Mouse (Mus musculus): ENCODE measurements at regions not wholly inside any gene's neighbourhood (a gene's known extent, or its start where the extent isn't known, plus 50 kb on each side); places are given as distances from the start of the nearest gene placed in this dataset.

DNA sequence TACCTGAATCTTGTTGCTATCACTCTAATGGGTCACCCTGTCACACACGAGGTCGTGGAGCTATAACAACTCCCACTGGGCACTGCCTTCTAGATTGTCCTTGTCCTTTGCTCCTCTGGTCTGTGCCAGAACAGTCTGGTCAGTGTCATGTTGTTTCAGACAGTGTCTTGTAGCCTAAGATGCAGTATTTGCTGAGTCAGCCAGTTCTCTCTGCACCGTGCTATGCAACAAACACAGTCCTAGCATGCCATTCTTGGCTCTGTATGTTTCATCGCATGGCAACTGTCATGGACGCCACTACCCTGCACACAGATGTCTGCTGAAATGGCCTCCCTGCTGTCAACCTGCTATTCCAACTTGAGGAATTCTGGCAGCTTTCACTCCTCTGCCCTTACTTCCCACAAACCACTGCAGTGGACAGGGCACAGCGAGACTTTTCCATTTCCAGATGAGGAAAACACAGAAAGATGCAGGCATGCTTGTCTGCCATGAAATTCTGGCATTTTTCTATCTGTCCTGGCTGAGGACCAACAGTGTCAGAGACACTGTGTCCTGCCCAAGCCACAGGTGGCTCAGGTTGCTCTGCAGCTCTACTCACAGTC lies 117.3 kb upstream of the Slc22a23 start:
- no peak for DNase-seq

DNA sequence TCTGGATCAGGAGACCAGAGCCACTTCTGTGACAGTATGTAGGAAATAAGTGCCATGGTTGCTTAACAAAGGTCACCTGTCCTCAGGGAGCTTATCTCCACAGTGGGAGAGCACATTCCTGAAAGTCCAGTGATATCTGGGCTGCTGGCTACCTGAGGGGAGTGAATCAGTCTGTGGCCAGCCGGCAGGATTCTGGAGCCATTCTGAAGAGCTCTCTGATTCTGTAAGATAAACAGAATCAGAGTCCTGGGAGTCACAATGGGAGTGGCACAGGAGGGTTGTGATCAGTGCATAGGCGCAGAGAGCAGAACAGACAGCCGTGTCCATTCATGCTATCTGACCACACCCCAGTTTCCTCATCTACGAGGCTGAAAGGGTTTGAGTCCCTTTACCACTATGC lies 116.0 kb upstream of the Slc22a23 start:
- no peak for DNase-seq

DNA sequence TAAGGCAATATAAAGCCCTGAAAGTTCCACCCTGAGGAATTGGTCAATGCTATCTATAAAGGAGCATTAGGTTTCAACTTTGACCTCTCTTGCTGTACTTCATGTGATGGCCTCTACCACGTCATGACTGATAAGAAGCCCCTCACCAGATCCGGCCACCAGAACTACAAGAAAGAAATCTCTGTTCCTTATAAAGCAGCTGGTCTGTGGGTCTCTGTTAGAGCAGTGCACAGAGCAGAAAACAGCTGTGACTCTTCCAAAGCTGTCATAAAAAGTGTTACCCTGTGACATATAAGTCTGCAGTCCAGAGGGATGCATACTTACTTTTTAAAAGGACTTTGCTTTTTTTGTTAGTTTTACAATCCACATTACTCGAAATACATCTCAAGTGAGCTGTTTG lies 111.1 kb upstream of the Slc22a23 start:
- DNase-seq, result no peak

DNA sequence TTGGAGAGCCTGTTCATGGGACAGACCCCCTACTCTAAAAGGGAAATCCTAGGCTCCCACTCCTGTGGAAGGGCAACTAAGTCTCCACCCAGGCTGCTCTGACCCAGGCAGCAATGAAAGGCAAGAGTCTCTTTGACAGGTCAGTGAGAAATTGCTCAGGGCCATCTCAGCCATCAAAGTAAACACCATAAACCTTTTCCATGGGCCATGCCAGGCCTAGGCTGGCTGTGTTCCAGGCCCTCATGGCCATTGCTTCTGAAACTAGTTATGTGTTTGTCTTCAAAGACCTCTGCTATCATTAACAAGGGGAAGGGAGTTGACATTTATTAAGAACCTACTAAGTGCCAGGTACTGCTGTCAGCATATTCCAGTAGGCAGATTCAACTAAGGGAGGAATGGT lies 101.8 kb upstream of the Slc22a23 start:
- no peak for DNase-seq

DNA sequence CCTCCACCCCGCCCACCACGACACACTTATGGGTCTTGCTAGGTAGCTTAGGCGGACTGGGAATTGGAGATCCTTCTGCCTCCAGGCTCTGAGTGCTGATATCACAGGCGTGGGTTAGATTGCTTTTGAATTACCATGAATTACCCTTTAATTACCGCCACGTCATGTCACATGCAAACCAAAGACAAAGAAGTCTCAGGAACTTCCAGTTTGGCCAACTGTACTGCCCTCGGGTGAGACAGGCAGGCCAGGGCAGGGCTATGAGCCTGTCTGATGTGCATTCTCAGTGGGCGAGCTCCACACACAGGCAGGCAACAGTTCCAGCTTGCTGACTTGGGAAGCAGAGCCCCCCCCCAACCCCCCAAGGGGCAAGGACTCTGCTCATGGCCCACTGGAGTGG lies 101.3 kb upstream of the Slc22a23 start:
- no peak for DNase-seq

DNA sequence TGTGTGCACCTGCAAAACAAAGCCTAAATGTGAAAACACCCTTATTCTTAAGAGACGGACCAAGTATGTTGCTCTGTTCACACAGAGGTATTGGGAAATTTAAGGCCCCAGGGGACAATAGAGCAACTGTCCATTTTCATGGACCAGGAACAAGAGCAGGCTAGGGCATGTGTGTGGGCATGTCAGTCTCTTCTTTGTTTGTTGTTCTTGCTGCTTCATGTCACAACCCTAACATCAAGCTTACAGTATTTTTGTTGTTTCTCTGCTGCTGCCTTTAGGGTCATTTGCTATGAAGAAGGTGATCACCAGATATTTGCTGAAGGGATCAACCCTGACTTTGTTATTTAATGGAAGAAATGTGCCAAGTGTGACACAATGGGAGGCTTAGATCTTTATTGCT lies 96.4 kb upstream of the Slc22a23 start:
- no peak for DNase-seq

DNA sequence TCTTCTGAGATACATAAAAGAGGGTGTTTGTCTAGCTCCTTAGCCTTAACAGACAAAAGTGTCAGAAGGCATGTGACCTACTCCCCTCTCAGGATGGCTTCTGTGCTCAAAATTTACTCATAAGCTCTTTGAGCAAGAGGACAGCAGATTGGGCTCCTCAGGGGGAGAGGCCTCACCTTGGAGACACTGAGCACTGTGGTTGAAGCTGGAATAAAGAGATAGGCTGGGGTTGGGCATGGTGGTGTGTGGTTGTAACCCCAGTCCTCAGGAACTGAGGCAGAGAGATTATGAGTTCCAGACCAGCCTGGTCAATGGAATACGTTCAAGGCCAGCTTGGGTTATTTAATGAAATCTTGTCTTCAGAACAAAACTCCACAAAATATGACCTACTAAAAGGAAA lies 82.5 kb upstream of the Slc22a23 start:
- no peak for DNase-seq

DNA sequence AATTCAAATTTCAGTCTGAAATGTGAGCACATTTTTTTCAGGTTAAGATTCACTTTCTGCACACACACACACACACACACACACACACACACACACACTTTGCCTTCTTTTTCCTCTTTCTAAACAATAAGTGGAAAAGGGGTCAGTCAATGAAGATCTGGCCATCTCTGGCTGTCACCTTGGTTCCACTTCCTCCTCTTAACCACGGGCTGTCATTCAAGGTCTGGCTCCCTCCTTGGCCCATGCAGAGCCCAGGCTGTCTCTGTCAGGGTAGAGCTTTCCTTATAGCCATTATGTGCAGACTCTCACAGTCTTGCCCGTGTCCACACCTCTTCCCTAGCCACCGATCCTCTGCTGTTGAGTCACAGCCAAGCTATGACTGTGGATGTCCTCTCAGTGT lies 79.9 kb upstream of the Slc22a23 start:
- DNase-seq, result no peak

DNA sequence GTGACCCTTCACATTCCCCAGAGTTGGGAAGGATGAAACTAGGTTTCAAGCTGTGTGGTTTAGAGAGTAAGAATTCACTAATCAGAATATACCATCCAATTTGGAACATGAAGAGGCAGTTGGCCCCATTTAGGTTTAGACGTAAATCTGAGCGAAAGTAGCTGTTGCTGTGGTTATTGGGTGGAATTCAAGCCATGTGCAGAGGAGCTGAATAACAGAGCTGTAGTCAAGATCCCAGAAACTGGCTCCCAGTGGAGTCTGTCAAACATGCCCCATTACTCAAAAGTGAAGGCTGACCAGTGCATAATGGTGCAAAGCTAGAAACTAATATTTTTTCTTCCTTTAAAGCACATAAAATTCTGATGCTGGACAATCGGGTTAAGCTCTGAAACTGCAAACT lies 76.7 kb upstream of the Slc22a23 start:
- DNase-seq, result no peak

DNA sequence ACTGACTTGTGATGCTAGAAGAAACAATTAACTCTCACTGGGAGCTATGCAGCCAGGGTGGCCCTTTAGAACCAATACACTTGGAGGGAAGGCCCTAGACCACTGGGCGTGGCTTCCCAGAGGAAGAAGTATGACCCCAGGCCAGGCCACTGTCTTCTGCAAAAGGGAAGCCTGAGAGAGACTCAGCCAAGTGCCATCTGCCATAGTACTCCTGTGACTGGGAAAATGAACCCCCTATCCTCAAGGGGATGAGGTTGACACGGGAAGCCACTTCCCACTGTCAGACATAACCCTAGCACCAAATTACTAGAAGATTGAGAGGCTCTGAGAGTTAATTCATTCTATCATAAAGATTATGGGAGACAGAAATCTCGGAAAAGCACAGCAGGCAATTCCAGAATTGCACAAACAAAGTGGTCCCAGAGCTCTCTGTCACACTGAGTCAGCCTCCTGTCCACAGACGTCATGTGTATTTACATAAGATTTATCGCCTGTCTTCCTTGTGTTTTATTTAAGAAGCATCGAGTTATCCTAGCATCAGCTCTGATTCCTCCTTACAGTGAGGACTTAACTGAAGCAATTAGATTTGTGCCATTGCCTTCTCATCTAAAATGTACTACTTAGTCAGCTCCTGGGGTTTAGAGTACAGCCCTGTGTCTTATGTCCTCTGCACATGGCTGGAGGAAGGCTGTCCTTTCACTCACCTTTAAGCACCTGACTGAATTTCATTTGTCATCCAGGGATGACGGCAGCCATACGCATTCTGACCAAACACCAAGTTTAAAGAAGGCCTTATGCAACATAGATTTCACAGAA lies 75.6 kb upstream of the Slc22a23 start:
- DNase-seq, result no peak

DNA sequence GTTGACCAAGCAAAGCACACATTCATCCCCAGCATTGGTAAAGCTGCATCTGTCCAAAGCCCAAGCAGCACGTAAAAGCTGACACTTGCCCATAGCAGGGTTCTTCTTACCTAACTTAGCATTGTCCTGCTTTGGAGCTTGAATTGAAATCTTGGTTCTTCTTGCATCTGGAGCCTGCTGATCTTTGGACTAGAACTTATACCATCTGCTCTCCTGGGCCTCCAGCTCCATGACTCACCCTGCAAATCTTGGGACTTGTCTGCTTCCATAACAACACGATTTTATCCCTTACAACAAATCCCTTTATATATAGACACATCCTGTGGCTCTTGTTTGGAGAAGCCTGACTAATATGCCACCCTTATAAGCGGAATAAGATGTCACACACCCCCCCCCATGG lies 74.1 kb upstream of the Slc22a23 start:
- peak; percentile 42 for DNase-seq

DNA sequence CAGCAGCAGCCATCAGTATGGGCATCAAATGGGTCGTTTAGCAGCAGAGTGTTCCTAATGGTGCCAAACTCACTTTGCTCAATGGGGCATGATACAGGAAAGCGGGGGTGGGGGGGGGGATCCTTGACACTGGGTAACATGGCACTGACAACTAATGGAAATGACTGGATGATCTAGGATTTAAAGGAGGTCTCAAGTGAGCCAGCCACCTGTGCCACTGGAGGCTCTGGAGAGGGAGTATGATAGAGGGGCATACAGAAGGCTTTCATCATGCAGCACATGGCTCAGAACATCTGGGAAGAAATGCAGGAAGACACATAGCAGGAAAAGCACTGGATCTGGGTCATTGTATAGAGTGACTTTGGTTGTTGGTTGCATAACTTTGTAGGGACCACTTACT lies 71.6 kb upstream of the Slc22a23 start:
- DNase-seq, result no peak

DNA sequence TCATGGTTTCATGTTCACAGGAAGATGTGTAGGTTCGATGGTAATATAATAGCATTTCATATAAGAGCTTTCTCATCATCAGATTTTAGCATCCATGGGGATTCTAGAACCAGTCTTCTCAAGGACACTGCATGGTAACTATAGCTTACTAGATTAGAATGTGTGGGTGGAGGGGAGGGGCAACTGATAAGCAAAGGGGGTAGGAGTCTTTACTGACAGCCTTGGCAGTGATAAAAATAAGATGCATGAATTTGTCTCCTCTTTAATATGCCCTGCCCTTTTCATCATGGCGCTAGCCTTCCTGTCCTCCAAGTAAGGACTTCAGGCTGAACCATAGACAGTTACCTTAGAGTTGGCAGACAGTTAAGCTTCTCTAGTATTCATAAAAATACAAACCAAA lies 69.6 kb upstream of the Slc22a23 start:
- no peak for DNase-seq

DNA sequence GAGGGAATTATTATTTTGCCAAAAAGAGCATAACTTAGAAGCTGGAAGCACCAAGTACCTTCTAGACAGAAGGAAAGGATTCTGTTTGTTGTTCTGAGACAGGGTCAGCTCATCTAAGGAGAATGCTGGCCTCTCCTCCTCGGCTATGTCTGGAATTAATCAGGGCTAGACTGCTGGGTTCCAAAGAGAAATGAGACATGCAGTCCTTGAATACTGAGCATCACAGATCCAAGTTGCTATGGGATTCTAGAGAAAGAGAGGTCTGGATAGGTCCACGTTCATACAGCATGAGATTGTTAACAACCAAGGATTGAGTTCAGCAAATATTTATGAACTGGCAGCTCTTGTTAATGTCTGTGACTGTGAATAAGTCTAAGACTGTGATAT lies 63.7 kb upstream of the Slc22a23 start:
- DNase-seq, result no peak

DNA sequence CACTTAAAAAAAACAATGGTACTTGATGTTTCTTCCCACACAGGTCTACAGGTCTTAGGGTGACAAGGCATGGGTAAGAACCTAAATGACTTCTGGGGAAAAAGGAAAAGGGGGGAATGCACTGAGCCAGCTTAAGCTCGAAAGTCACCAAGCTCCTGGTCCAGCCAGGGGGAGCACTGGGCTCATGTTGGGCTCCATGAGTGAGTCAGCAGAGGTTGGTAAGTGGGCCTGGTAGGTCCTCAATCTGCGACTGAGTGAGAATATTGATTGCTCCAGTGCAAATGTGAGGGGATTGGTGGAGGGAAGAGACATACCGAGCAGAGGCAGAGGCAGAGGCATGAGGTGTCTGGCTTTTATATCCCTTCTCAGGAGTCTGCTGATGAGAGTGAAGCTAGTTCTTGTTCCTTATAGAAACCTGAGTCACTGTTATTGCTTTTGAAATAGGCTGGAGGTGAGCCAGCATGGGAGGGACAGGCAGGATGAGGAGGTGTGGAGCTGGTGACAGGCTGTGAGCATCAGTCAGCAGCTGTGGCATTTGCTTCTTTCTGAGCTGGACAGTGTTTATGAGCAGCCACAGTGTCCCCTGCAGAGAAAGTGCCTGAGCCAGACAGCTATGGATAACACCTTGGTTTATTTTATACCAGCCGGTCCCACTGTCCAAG lies 63.2 kb upstream of the Slc22a23 start:
- peak; percentile 51 for DNase-seq

DNA sequence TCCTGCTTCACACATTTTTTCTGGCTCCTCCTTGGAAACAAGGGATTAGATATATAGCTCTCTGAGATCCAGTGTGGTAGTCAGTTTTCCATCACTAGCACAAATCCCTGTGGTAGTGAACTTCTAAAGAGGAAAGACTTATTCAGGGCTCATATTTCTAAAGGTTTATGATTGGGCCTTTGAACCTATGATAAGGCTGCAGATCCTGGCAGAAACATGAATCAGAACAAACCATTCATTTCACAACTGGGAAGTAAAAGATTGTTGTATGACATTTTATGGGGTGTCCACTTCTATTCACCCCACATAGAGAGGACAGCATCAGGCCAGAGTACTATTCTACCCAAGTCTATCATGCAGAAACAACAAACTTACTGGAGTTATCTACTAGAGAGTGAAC lies 61.3 kb upstream of the Slc22a23 start:
- no peak for DNase-seq

DNA sequence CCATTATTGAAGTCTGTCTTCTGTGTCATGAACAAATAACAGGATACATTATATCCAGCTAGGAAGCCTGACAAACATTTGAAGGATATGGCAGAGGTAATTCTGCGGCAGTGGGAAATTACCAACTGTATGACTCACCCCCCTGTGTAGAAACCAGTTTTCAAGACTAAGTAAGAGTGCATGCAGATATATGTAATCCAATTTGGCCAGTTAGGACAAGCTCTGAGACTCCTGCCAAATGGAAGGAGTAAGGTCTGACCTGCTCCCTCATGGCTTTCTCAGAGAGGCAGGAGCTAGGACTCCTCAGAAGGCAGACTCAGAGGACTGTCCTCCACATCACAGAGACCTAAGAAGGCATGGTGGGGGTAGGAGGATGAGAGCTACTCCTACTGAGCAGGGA lies 57.6 kb upstream of the Slc22a23 start:
- DNase-seq, result no peak

DNA sequence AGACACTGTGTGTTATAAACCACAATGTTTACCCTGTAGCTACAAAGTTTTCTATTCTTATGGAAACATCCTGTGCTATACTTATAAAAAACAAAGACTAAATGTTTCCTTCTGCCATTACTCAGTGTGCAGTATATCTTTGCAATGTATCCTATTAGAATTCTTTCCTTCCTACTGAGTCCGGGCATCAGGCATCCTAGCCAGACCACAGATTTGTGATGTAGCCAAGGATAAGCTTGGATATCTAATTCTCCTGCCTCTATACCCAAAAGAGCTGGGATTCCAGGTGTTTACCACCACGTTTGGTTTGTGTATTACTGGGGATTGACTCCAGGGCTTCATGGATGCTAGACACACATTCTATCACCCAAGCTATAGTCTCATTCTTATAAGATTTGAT lies 56.0 kb upstream of the Slc22a23 start:
- DNase-seq, result no peak

DNA sequence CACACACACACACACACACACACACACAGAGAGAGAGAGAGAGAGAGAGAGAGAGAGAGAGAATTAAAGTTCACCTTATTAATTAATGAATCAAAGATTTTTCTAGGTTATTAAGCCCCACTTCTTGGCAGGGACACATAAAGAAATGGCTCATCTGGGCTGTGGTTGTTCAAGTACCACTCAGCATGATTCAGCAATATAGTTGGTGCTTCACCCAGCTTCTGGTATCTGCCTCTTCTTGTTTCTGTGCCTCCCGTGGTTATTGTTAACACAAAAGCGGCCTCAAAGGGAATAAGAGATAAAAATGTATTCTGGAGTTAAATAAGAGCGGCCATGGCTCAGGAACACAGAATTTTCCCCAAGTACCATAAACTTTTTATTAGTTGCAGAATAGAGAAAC lies 53.9 kb upstream of the Slc22a23 start:
- no peak for DNase-seq

DNA sequence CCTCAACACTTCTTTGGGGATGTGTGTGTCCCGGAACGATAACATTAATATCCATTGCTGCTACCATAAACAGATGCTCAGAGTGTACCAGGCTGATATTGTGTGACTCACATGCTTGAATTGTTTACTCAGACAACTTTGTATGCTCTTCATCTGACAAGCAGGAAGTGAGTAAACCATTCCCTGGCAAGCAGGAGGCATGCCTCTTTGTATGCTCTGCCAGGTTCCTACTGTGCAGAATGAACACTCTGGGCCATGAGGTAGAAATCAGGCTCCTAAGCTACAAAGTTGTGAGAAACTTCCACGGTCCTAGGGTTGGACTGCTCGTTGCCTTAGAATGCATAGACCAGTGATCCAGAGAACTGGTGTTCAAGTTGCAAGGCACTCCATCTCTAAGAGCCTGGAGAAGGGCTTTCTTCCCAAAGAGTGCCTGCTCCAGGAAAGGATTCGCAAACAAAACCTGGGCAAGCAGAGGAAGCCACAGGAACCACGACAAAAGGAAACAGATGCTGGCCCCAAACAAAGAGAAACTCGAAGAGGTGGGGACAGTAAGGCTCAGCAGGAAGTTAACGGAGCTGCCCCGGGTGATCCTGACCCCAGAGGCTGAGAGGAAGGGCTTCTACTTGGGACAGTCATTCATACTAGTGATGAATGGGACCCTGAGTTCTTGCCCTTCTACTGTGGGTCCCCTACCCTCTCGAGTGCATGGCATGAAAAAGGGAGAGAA lies 53.2 kb upstream of the Slc22a23 start:
- no peak for DNase-seq

DNA sequence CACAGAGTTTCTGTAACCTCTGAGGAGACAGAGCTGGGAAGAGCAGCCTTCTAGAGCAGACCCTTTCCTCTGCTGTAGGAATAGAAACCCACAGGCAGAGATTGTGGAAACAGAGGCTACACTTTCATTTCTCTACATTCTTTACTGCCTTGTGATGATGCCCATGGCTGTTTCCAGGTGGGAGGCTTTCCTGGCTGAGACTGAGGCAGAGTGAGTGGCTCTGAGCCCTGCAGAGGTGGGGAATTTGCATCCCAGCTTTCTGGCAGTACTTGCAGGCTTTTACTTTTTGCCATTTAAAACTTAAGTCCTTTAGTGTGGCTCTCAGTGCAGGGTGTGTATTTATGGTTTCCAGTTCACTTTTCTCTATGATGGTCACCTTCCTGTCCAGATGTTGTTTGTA lies 50.5 kb upstream of the Slc22a23 start:
- DNase-seq, result no peak

DNA sequence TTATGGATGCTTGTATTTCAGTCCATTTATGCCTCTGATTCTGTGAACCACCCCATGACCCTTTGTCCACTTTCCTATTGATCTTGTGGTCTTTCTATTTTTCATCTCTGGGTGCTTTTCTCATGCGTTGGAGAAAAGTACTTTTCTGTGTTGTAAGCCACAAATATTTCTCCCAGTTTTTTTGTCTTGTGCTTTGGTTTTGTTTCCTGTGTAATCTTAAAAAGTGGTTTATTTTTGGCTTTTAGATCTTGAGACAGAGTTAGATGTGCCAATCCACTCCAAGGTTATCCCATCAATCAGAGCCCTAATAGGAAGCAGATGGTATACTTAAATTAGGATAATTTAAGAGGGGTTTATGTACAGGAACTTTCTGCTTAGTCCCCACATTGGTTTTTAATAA lies 50.0 kb upstream of the Slc22a23 start:
- no peak for DNase-seq

Data from right cerebral cortex, postnatal 25 days (tissue).